Mouse (Mus musculus) brain, embryonic 14.5 days (tissue): Measurements from ENCODE around the gene Rhbdl1.

ENCODE experiments used
- CTCF ChIP-seq: fragments of 200-500 bp; IDR thresholded peaks from 2 replicates; pipeline ENCODE4 v1.5.1; 2012; ENCODE audit warnings: inconsistent platforms, mild to moderate bottlenecking, moderate library complexity, borderline replicate concordance; ENCODE audit not compliant: insufficient read depth, insufficient read length; ENCODE audit errors: extremely low read depth
- POLR2A ChIP-seq: fragments of 200-500 bp; IDR thresholded peaks from 2 replicates; pipeline ENCODE4 v1.6.1; 2012; ENCODE audit warnings: mild to moderate bottlenecking, inconsistent platforms, borderline replicate concordance; ENCODE audit not compliant: poor library complexity, insufficient read depth, insufficient read length, severe bottlenecking; ENCODE audit errors: extremely low read depth

DNA sequence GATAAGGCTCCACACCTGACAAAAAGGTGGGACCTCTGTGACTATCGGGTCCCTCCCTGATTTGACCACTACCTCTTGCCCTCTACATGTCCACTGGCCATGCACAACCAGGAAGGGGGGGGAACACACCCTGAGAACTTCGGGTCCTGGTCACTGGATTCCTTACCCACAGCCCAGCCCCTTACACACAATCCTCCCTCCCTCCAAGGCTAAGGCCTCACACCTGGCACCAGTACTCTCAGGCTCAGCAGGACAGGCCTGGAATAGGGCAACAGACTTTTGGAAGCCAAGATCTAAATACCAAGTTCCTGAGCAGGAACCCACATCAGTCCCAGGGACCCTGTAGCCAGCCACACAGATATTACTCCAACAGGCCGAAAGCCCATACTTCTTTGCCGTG lies 1.8 kb upstream of the Rhbdl1 start:
- TF ChIP-seq POLR2A = no peak
- TF ChIP-seq CTCF = no peak
